Mouse (Mus musculus): ENCODE results near the gene Dyrk1a.

The Dyrk1a gene

GRCm38 (mm10) chr16:94559782-94560181 lies 10.0 kb upstream of the Dyrk1a start:
- no peak for DNase-seq

GRCm38 (mm10) chr16:94560618-94561017 lies 9.2 kb upstream of the Dyrk1a start:
- DNase-seq = no peak

DNA sequence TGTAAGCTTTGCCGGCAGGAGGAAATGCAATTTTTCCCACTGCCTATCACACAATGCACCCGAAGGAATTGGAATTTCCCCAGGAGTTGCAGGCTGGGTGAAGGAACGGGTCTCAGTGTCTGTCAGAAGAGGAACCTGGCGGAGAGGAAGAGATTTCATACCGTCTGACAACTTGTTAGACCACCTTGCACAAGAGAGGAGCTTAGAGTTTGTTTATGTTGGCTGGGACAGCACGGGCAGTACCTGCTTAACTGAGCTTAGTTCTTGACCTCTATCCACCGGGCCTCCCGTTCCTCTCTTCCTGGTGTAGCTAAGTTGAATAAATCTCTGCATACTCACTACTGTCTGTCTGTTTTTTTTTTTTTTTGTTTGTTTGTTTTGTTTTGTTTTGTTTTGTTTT lies 3.7 kb upstream of the Dyrk1a start:
- DNase-seq = no peak

DNA sequence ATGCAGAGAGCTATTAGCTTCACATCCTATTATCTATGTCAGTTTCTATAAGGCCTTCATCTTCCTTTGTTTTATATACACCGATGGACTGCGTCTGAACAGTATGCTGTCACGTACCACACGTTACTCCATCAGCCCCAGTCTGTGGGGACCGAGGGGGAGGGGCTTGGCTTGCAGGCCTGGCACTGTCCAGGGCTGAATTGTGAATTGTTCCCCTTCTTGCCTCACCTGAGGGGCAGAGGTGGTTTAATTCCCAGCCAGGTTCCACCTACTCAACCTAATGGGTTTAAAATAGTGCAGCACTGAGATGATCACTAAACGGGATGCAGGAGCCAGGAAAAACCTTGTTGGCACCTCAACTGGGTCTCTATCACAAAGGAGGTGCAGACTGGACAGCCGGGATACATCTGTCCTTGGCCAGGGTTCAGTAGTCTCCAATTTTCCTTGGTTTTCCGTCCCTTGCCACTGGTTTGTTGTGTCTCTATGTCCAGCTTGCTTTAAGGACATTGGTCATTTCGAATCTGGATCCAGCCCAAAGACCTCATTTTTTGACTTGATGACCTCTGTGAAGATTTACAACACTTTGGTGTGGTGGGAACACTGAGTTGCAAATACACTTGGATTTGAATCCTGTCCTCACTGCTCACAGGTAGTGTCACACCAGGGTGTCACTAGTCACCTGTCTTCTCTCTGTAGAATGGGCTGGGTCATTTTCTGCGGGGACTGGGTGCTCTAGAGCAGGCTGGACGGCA lies 2.8 kb upstream of the Dyrk1a start:
- no peak for DNase-seq

GRCm38 (mm10) chr16:94567751-94568150 lies 2.1 kb upstream of the Dyrk1a start:
- no peak for DNase-seq

GRCm38 (mm10) chr16:94568335-94569228 lies 1.2 kb upstream of the Dyrk1a start:
- DNase-seq = no peak

- DNase-seq = peak; percentile 61 to 64
Measured at GRCm38 (mm10) chr16:94570361-94571041, 691 bp downstream of the Dyrk1a start.

GRCm38 (mm10) chr16:94571111-94571993 lies 1.5 kb downstream of the Dyrk1a start:
- no peak for DNase-seq

DNA sequence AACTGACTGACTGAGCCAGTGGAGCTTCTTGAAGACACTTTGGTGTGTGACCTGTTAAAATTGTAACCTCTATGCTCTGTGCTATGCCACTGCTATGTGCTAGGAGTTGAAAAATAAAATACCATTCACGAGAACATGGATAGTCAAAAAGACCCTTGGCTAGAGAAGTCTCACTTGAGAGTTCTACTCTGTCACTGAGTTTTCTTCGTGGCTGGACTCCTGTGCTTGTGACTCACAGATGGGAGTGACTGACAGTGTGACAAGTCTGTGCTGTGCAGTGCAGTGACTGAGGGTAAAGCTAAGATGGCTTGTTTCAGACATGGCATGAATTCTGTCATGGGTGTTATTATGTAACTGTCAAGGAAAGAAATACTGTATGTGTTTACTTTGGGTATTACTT lies 2.6 kb downstream of the Dyrk1a start:
- DNase-seq = no peak

GRCm38 (mm10) chr16:94574025-94574717 lies 4.4 kb downstream of the Dyrk1a start:
- no peak for DNase-seq

DNA sequence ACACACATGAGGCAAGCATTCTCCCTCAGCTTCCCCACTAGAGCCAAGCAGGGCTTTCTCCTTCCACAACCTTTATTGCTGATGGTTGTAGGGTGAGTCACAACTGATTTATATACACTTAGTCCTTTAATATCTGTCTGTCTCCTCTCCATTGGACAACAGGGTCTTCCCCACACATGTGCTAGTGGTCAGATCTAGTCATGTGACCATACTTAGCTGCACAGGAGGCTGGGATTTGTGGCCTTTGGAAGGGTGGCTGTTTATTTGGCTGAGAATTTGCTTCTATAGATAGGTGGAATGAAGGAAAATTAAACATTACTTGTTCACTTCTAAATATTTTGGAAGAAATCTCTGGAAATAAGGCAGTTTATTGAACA lies 4.9 kb downstream of the Dyrk1a start:
- DNase-seq = no peak

- no peak for DNase-seq
Measured at GRCm38 (mm10) chr16:94575757-94576156, 5.9 kb downstream of the Dyrk1a start.

- no peak for DNase-seq
Measured at GRCm38 (mm10) chr16:94579348-94579747, 9.5 kb downstream of the Dyrk1a start.

DNA sequence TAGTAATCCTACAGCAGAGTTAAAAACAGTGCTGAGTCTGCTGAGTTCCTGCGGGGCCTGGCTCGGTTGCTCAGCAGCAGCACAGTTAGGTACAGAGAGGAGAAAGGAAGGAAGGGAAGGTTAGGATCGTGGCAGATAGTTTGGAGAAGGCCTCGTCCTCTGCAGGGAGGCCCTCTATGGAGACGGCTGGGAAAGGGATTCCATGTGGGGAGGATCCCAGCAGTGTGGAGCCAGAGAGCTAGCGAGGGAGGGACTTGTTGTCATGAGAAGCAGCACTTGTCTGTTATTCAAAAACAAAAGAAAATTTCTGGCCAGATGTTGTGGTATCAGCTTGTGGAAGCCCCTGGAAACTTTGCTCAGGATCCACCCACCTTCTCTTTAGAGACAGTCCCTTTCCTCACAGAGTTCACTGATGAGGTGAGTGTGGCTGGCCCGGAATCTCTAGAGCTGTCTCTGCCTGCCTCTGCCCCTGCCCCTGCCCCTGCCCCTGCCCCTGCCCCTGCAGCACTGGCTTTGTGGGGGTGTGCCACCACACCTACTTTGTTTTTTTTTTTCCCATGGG lies 11.1 kb downstream of the Dyrk1a start:
- no peak for DNase-seq

- no peak for DNase-seq
Measured at GRCm38 (mm10) chr16:94586349-94586990, 16.7 kb downstream of the Dyrk1a start.

DNA sequence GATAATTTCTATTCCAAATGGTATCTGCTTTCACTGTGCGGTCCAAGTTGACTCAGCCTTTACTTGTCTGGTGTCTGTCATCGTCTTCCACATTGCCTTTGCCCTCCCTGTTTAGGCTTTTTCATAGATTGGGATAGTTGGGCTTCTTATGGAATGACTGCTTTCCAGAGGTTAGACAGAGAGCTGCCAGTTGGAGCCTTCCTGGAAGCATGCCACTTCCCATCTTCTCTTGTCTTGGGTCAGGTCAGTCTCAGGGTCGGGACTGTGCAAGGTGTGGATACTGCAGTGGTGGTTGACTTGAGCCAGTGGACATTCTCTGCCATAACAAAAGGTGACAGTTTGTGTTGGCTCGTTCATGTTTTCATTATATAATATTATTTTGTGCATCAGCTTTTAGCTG lies 17.7 kb downstream of the Dyrk1a start:
- no peak for DNase-seq

DNA sequence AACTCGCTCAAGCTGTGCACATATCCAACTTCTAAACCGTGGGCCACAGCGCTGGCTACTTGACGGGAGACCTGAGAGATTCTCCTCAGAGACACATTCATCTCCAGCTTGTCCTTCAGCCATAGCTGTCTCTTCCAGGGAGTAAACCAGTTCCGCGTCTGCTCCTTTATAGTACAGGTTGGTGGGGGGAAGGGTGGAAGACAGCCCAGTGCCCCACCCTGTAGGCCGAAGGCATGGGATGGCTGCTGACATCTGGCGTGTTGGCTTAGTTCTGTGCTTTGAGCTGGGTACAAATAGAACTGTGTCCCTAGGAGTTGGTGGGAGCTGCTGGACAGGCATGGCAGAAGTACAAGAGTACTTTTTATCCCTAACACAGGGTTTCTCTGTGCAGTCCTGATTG lies 18.4 kb downstream of the Dyrk1a start:
- DNase-seq = no peak

- DNase-seq = no peak
Measured at GRCm38 (mm10) chr16:94588974-94589373, 19.2 kb downstream of the Dyrk1a start.

- DNase-seq = no peak
Measured at GRCm38 (mm10) chr16:94589648-94590047, 19.8 kb downstream of the Dyrk1a start.

DNA sequence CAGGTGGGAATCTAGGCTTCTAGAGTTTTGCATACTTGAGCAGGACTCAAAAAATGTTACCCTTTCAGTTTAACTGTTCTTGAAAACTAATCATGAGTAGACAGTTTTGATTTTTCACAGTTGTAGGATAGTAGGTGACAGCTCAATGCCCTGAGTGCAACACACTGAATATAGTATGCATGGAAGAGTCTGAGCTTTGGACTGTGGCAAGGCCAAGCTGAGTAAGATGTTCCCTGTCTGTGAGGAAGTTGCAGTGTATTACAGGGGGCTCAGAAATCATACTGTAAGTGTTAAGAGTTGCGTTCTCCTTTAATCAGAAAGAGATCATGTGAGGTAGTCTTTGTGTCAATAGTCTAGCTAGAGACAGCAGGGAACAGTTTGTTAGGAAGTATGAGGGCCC lies 20.4 kb downstream of the Dyrk1a start:
- no peak for DNase-seq

- DNase-seq = no peak
Measured at GRCm38 (mm10) chr16:94590977-94591376, 21.2 kb downstream of the Dyrk1a start.
